Mouse (Mus musculus) embryonic facial prominence, embryonic 12.5 days (tissue): Measurements from ENCODE around the gene Zfp365. TPM values are rescaled to one million over a fixed set of nuclear protein-coding genes. Genes with fewer than 3 reads are reported as not detected.

ENCODE experiments used
- ATAC-seq: fragments of 200-750 bp; cut with Nextera tagmentation; 2 replicates; pipeline ENCODE4 v1.8.0; 2017; ENCODE audit not compliant: insufficient number of reproducible peaks, insufficient read depth, low FRiP score, low TSS enrichment
- H3K27ac ChIP-seq: fragments of 300-500 bp; sonication (generic); 2 replicates; pipeline ENCODE4 v1.5.1; 2016; ENCODE audit warnings: mild to moderate bottlenecking
- H3K27me3 ChIP-seq: fragments of 300-500 bp; sonication (generic); 2 replicates; pipeline ENCODE4 v1.6.1; 2016; ENCODE audit warnings: mild to moderate bottlenecking, moderate library complexity
- H3K36me3 ChIP-seq: fragments of 300-500 bp; sonication (generic); 2 replicates; pipeline ENCODE4 v1.6.1; 2016; ENCODE audit warnings: mild to moderate bottlenecking
- H3K4me1 ChIP-seq: fragments of 300-500 bp; sonication (generic); 2 replicates; pipeline ENCODE4 v1.6.1; 2016
- H3K4me2 ChIP-seq: fragments of 300-500 bp; sonication (generic); replicated peaks from 2 replicates; pipeline ENCODE4 v1.6.1; 2016; ENCODE audit warnings: mild to moderate bottlenecking, moderate library complexity
- H3K4me3 ChIP-seq: fragments of 300-500 bp; sonication (generic); 2 replicates; pipeline ENCODE4 v1.5.1; 2016; ENCODE audit warnings: mild to moderate bottlenecking
- H3K9ac ChIP-seq: fragments of 300-500 bp; sonication (generic); 2 replicates; pipeline ENCODE4 v1.6.1; 2016; ENCODE audit warnings: mild to moderate bottlenecking, moderate library complexity
- H3K9me3 ChIP-seq: fragments of 300-500 bp; sonication (generic); 2 replicates; pipeline ENCODE4 v1.6.1; 2016; ENCODE audit warnings: mild to moderate bottlenecking, moderate library complexity
- WGBS: fragments of 180-500 bp; shearing (Covaris S2); methylation state at CpG from one replicate; pipeline ENCODE4 v1.1.7; 2016; 5-methylcytosine and 5-hydroxymethylcytosine counted together
- polyA plus RNA-seq: library from polyadenylated mRNA; unstranded; fragments of >200 nt; fragmentation: Nextera tagmentation; extraction: Ambion mirVana; gene quantifications from 2 replicates; pipeline ENCODE4 v1.2.1, GENCODE M21; 2016

Zfp365 gene
- polyA plus RNA-seq, 1 experiment from 2014 or later, result 4.5 TPM

DNA sequence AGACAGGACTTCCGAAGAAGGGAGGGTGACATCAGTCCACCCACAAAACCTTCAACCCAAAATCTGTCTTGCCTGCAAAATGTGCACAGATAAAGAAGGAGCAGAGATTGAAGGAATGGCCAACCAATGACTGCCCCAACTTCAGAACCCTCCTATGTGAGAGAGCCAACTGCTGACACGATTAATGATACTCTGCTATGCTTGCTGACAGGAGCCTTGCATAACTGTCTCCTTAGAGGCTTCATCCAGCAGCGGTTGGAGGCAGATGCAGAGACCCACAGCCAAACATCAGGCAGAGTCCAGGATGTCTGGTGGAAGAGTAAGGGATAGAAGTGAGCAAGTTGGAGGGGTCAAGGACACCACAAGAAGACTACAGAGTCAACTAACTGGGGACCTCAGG, 73.3 kb downstream of the Zfp365 start:
- no peak for ATAC-seq
- H3K9ac ChIP-seq, result no peak overlapping the region
- no peak overlapping the region for H3K4me2 ChIP-seq
- no peak overlapping the region for H3K4me3 ChIP-seq
- H3K9me3 ChIP-seq, result no peaks in the 10 kb centered on the region
- no peak overlapping the region for H3K27ac ChIP-seq
- no peaks in the 10 kb centered on the region for H3K4me1 ChIP-seq
- no peaks in the 10 kb centered on the region for H3K27me3 ChIP-seq
- no peaks in the 10 kb centered on the region for H3K36me3 ChIP-seq
- WGBS, result 83% methylated on average over 3 of the region's 3 CpGs

DNA sequence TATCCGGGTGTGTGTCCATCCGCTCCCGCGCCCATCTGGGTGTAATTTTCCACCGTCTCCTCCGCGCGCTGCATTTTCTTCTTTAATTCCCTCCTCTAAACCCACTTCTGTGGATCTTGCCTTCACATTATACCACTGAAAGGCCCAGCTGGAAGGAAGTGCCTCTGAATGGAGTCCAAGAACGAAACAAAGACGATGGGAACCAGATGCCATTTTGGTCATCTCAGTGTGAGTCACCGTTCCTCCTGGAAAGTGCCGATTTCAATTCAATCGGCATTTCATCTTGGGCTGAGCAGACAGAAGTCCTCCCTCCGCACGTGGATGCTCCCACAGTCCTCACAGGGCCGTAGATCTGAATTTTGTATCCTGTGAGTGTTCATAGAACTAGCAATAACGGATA, 76.0 kb downstream of the Zfp365 start:
- Histone ChIP-seq H3K27me3 (no peaks in the 10 kb centered on the region), H3K4me3 (no peak overlapping the region), H3K9ac (no peak overlapping the region), H3K4me1 (no peaks in the 10 kb centered on the region), H3K27ac (no peak overlapping the region), H3K4me2 (no peak overlapping the region), H3K36me3 (no peaks in the 10 kb centered on the region), H3K9me3 (no peaks in the 10 kb centered on the region)
- no peak for ATAC-seq
- WGBS, result 64% methylated on average over 17 of the region's 17 CpGs

Other genes starting within 250 kb of the Zfp365 start
- 11.4 and 11.7 TPM in 2 replicates for gene Rtkn2, start 66.9 kb upstream of the Zfp365 start, polyA plus RNA-seq